ENCODE assay signal across 16 mouse cellular contexts in genomic region chr14:88976007-88976406, GRCm38 (mm10).
DNase-seq lines count a peak whose midpoint lies in the region; ATAC-seq lines count a peak whose summit lies in the region.
"Had no signal": no experiment of that assay in that cellular context is flagged by ENCODE, and none has a peak within 500 bp of the region (broad histone marks: within the 10 kb centered on the region; RNA-seq: fewer than 3 reads in every experiment).

No protein-coding gene starts in this region.

- ATAC-seq in cerebellum, adult (ENCODE audit: insufficient number of reproducible peaks, low FRiP score, low TSS enrichment) = no peak
- no peak for ATAC-seq in granulocyte monocyte progenitor cell, adult 5-6 weeks (replicated peaks; ENCODE audit: poor library complexity, severe bottlenecking)
- ATAC-seq: CD4-positive, CD25-positive, alpha-beta regulatory T cell, adult 4 months; hindbrain, embryonic 16.5 days; Patski had no signal

- peak; percentile 2 to 3 for DNase-seq in cerebellum, postnatal 14 days
- DNase-seq in left cerebral cortex, adult 11 months (ENCODE audit: low spot score) = peak; percentile 2
- no peak for DNase-seq in left cerebral cortex, postnatal 4 days
- DNase-seq in layer of hippocampus, adult 8-10 months (ENCODE audit: low spot score in 2 of 2) = peak; percentile 17 to 26
- peak; percentile 50 for DNase-seq in telencephalon, adult 2 months (ENCODE audit: low read depth, low spot score)
- DNase-seq: adrenal gland, postnatal 25 days; cerebellum, adult 8-10 months; gastrocnemius, postnatal 25 days; kidney, adult 11 months; liver, embryonic 13.5 days; thymus, postnatal 25 days had no signal

- intact Hi-C loops in left cerebral cortex, postnatal 4 days (cut with DNase I) = no loop called here
